Mouse (Mus musculus): ENCODE measurements around the gene Nab2. TPM values are rescaled to one million over a fixed set of nuclear protein-coding genes. Genes with fewer than 3 reads are reported as not detected.

Gene Nab2
- polyA plus RNA-seq, 1 experiment from 2014 or later, result 19.5 TPM

DNA sequence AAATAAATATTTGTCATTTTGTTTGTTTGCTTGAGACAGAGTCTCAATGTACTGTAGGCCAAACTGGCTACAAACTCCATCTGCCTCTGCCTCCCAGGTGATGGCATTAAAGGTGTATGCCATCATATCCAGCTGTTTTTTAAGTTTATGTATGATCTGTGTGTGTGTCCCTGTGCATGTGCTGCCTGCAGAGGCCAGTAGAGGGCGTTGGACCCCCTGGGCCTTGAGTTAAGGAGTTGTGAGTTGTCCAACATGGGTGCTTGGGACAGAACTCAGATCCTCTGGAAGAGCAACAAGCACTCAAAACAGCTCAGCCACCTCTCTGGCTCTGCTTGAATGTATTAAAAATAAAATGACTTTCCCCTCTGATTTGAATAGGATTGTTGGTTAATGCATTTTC lies 22.7 kb upstream of the Nab2 start:
- no peak for ATAC-seq (ENCODE audit: insufficient number of reproducible peaks, insufficient read depth, low FRiP score, low TSS enrichment, low read depth)
- Histone ChIP-seq H3K9ac (no peak overlapping the region), H3K36me3 (peaks cover 47% of the 10 kb centered on the region), H3K4me2 (no peak overlapping the region), H3K4me1 (peaks cover under 1% of the 10 kb centered on the region; the same call in 1 of the 2 replicates), H3K4me3 (no peak overlapping the region), H3K27me3 (no peaks in the 10 kb centered on the region), H3K9me3 (no peaks in the 10 kb centered on the region), H3K27ac (no peak overlapping the region)
- WGBS, result 23% methylated on average over 1 of the region's 1 CpGs

DNA sequence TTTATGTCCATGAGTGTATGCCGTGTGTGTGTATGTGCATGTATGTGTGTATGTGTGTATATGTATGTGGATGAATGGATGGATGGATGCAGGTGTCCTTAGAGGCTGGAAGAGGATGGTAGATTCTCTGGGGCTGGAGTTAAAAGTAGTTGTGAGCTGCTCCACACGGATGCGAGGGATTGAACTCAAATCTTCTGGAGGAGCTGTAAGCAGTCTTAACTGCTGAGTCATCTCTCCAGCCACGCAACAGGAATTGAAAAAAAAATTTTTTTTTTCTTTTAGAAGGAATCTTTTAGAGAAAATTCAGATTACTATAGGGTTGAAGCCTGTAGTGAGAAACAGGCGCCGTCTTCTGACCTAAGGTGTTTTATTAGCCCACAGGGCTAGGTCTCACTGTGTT lies 14.5 kb upstream of the Nab2 start:
- no peaks in the 10 kb centered on the region for H3K9me3 ChIP-seq
- H3K36me3 ChIP-seq, result no peaks in the 10 kb centered on the region
- no peak overlapping the region for H3K9ac ChIP-seq
- H3K4me1 ChIP-seq, result peaks cover 11% of the 10 kb centered on the region
- no peak overlapping the region for H3K4me2 ChIP-seq
- 81% methylated on average over 6 of the region's 6 CpGs for WGBS
- H3K27ac ChIP-seq, result no peak overlapping the region
- H3K27me3 ChIP-seq, result no peaks in the 10 kb centered on the region
- no peak for ATAC-seq (ENCODE audit: insufficient number of reproducible peaks, insufficient read depth, low FRiP score, low TSS enrichment, low read depth)
- H3K4me3 ChIP-seq, result no peak overlapping the region

DNA sequence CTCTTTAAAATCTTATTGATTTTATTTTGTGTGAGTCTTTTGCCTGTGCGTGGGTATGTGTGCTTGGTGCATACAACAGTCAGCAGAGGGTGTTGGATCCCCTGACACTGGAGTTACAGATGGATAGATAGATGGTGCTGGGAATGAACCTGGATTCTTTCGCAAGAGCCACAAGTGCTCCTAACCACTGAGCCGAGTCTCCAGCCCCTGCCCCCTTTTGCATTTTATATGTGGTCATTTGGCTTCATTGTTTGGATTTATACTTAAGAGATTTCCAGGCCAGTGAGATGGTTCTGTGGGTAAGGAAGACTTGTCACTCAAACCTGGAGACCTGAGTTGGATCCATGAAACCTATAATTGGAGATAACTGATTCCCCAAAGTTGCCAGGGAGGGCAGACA lies 11.5 kb upstream of the Nab2 start:
- no peak overlapping the region for H3K4me3 ChIP-seq
- WGBS, result 86% methylated on average over 3 of the region's 3 CpGs
- no peak overlapping the region for H3K4me2 ChIP-seq
- no peak for ATAC-seq (ENCODE audit: insufficient number of reproducible peaks, insufficient read depth, low FRiP score, low TSS enrichment, low read depth)
- no peak overlapping the region for H3K9ac ChIP-seq
- no peaks in the 10 kb centered on the region for H3K36me3 ChIP-seq
- peaks cover 13% of the 10 kb centered on the region for H3K4me1 ChIP-seq
- no peaks in the 10 kb centered on the region for H3K27me3 ChIP-seq
- no peak overlapping the region for H3K27ac ChIP-seq
- H3K9me3 ChIP-seq, result no peaks in the 10 kb centered on the region

DNA sequence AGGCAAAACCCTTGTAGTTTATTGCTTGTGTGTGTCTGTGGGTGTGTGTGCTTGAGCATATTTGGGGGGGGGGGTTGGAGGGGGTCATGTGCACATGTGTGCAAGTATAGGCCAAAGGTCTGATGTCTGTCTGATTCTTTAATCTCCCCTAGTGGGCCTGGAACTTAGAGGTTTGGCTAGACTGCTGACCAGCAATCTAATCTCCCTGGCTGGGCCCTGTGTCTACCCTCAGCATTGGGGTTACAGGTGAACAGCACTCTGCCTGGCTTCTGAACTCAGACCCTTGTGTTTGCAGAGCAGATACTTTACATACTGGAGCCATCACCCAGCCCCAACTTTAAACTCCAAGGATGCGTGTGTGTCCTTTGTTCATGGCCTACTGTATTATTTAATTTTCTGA lies 10.8 kb upstream of the Nab2 start:
- Histone ChIP-seq H3K4me2 (no peak overlapping the region), H3K36me3 (no peaks in the 10 kb centered on the region), H3K4me3 (no peak overlapping the region), H3K27me3 (no peaks in the 10 kb centered on the region), H3K4me1 (peaks cover 13% of the 10 kb centered on the region), H3K9ac (0 out of 2 replicates have a peak overlapping the region, but pooled peaks have one; percentile 37), H3K27ac (no peak overlapping the region), H3K9me3 (no peaks in the 10 kb centered on the region)
- ATAC-seq (ENCODE audit: insufficient number of reproducible peaks, insufficient read depth, low FRiP score, low TSS enrichment, low read depth), result no peak
- 89% methylated on average over 1 of the region's 1 CpGs for WGBS

DNA sequence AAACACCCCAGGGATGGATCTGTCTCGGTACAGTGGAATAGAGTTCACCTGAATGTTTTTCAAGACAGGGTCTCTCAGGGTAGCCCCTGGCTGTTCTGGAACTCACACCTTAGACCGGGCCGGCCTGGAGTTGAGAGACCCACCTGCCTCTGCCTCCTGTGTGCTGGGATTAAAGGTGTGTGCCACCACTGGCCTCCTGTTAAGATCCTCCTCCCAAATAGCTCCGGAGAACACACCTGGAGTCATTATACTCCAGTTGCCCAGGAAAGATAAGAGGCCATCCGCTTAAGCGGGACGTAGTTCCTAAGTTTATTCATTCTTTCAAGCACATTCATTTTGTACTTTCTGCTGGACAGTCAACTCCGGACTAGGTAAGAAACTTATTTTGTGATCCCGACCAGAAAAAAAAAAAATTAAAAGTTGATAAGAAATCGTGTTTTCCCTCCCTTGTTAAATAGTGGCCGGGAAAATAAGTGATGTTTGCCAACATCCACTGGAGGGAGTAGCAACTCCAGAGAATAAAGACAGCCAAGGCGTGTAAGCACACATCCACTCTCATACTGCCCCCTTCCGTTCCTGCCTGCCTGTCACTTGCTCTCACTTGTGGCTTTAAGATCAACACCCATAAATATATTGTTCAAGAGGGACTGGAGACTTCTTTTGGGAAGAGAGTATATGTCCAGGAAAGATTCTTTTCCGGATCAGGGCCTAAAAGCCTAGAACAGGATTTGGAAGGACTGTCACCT lies 9.4 kb upstream of the Nab2 start:
- peak overlapping the region; percentile 94 for H3K4me2 ChIP-seq
- H3K4me3 ChIP-seq, result peak overlapping the region; percentile 79
- H3K9me3 ChIP-seq, result no peaks in the 10 kb centered on the region
- H3K27ac ChIP-seq, result peak overlapping the region; percentile 84
- 10% methylated on average over 14 of the region's 14 CpGs for WGBS
- H3K9ac ChIP-seq, result peak overlapping the region; percentile 81
- peaks cover 13% of the 10 kb centered on the region for H3K4me1 ChIP-seq
- H3K27me3 ChIP-seq, result no peaks in the 10 kb centered on the region
- no peak for ATAC-seq (ENCODE audit: insufficient number of reproducible peaks, insufficient read depth, low FRiP score, low TSS enrichment, low read depth)
- H3K36me3 ChIP-seq, result no peaks in the 10 kb centered on the region

DNA sequence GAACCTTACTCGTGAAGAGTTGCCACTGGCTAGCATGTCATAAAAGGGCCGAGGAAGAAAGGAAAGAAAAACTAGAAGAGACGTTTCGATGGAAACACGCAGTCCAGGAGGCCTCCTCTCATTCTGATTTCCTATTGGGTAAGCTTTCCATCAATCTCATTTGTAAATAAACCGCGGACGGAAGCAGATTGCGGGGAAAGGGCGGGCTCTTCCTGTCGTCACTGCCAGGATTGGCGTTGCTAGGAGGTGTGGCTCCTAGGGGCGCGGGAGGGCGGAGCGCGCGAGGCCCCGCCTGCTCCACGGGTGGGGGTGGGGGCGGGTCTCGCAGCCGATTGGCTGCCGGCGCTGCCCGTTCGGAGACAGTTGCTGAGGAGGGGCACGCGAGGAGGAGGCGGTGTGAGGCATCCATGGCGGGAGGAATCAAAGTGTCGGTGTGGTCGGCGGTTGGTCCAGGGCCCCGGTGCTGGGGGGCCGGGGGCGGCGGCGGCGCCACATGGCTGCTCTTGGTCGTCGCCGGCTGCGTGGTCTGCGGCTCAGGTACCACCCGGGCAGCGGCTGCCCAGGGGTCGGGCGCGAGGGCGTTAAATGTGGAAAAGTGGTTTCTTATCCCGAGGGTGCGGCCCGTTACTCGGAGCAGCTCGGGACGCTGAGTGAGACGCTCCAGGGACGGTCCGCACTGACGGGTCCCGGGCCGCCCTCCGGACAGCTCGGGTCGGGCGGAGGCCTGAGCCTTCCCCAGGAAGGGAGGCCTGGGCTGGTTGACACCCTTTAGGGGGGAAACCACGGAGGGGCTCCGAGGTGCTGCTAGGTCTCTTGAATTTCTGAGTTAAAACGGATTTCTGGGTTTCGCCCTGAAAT lies 8.6 kb upstream of the Nab2 start:
- peak overlapping the region; percentile 84 for H3K27ac ChIP-seq

DNA sequence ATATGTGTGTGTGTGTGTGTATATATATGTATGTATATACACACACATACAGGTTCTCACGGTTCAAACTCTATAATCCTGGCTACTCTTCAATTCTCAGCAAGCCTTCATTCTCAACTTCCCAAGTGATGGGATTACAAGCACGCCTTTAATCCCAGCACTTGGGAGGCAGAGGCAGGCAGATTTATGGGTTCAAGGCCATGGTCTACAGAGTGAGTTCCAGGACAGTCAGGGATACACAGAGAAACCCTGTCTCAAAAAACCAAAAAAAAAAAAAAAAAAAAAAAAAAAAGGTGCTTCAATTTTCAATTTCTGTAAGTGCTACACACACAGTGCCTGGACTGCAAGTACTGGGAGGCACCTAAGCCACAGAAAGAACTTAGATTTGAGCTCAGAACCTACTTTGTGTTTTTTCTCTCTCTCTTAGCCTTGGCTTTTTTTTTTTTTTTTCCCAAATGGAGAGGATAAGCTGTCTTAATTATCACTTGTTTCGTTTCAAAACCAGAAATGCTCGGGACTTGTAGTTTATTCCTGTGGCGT lies 7.6 kb upstream of the Nab2 start:
- peak overlapping the region; percentile 57; the same call in 1 of the 2 replicates for H3K9ac ChIP-seq
- H3K27ac ChIP-seq, result peak overlapping the region; percentile 69
- no peak for ATAC-seq (ENCODE audit: insufficient number of reproducible peaks, insufficient read depth, low FRiP score, low TSS enrichment, low read depth)
- 49% methylated on average over 5 of the region's 5 CpGs for WGBS
- peaks cover 9% of the 10 kb centered on the region for H3K4me1 ChIP-seq
- peak overlapping the region; percentile 79 for H3K4me3 ChIP-seq
- no peaks in the 10 kb centered on the region for H3K9me3 ChIP-seq
- H3K36me3 ChIP-seq, result no peaks in the 10 kb centered on the region
- H3K27me3 ChIP-seq, result no peaks in the 10 kb centered on the region
- peak overlapping the region; percentile 94 for H3K4me2 ChIP-seq

More for the DNA sequence above, 8.6 kb upstream of the Nab2 start:
- Histone ChIP-seq H3K4me2 (peak overlapping the region; percentile 94), H3K4me3 (peak overlapping the region; percentile 79), H3K9me3 (no peaks in the 10 kb centered on the region), H3K4me1 (peaks cover 9% of the 10 kb centered on the region), H3K27me3 (no peaks in the 10 kb centered on the region), H3K9ac (peak overlapping the region; percentile 81), H3K36me3 (no peaks in the 10 kb centered on the region)
- under 1% methylated on average over 66 of the region's 71 CpGs for WGBS
- ATAC-seq (ENCODE audit: insufficient number of reproducible peaks, insufficient read depth, low FRiP score, low TSS enrichment, low read depth), result peak; percentile 90

DNA sequence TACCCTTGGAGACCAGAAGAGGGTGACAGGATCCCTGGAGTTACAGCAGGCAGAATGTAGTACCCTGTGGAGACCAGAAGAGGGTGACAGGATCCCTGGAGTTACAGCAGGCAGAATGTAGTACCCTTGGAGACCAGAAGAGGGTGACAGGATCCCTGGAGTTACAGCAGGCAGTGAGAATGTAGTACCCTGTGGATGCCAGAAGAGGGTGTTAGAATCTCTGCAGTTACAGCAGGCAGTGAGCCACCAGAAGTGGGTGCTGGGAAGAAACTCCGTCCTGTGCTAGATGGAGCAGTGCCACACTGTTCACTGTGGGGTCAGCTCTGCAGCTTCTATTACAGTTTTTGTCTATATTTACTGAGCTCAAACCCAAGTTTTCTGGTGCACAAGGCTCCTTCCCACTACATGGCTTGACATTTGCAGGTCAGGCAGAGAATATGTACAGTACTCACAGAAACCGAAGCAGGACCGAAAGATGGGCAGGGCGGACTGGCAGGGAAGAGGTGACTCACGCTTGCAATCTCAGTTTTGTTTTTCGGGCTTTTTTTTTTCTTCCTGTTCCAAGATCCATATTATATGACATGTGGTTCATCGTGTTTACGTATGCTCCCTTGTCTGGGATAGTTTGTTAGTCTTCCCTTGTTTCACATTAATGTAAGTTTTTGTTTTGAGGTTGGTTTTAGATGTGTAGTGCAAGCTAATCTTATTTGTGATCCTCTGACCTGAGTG lies 6.6 kb upstream of the Nab2 start:
- Histone ChIP-seq H3K36me3 (no peaks in the 10 kb centered on the region), H3K4me1 (peaks cover 9% of the 10 kb centered on the region), H3K9me3 (no peaks in the 10 kb centered on the region), H3K4me3 (no peak overlapping the region), H3K4me2 (no peak overlapping the region), H3K27ac (peak overlapping the region; percentile 49), H3K27me3 (no peaks in the 10 kb centered on the region), H3K9ac (no peak overlapping the region)
- ATAC-seq (ENCODE audit: insufficient number of reproducible peaks, insufficient read depth, low FRiP score, low TSS enrichment, low read depth), result no peak
- 84% methylated on average over 8 of the region's 8 CpGs for WGBS

GRCm38 (mm10) chr10:127674046-127674655 lies 5.8 kb upstream of the Nab2 start:
- Histone ChIP-seq H3K4me2 (no peak overlapping the region), H3K9ac (no peak overlapping the region), H3K36me3 (no peaks in the 10 kb centered on the region), H3K9me3 (no peaks in the 10 kb centered on the region), H3K27me3 (no peaks in the 10 kb centered on the region), H3K4me3 (no peak overlapping the region), H3K4me1 (peaks cover 16% of the 10 kb centered on the region), H3K27ac (no peak overlapping the region; the same call in 1 of the 2 replicates)
- WGBS, result 91% methylated on average over 6 of the region's 6 CpGs
- ATAC-seq (ENCODE audit: insufficient number of reproducible peaks, insufficient read depth, low FRiP score, low TSS enrichment, low read depth), result no peak

- Histone ChIP-seq H3K27ac (no peak overlapping the region), H3K9me3 (no peaks in the 10 kb centered on the region), H3K9ac (no peak overlapping the region), H3K4me2 (no peak overlapping the region), H3K4me1 (peaks cover 14% of the 10 kb centered on the region), H3K36me3 (no peaks in the 10 kb centered on the region), H3K4me3 (no peak overlapping the region), H3K27me3 (no peaks in the 10 kb centered on the region)
- 35% methylated on average over 2 of the region's 2 CpGs for WGBS
- no peak for ATAC-seq (ENCODE audit: insufficient number of reproducible peaks, insufficient read depth, low FRiP score, low TSS enrichment, low read depth)
Measured at GRCm38 (mm10) chr10:127671276-127671675, 2.9 kb upstream of the Nab2 start.

GRCm38 (mm10) chr10:127670185-127670584 lies 1.8 kb upstream of the Nab2 start:
- H3K27ac ChIP-seq, result no peak overlapping the region
- no peaks in the 10 kb centered on the region for H3K9me3 ChIP-seq
- H3K4me1 ChIP-seq, result peaks cover 21% of the 10 kb centered on the region
- H3K36me3 ChIP-seq, result no peaks in the 10 kb centered on the region
- 80% methylated on average over 2 of the region's 2 CpGs for WGBS
- no peaks in the 10 kb centered on the region for H3K27me3 ChIP-seq
- ATAC-seq (ENCODE audit: insufficient number of reproducible peaks, insufficient read depth, low FRiP score, low TSS enrichment, low read depth), result no peak
- no peak overlapping the region for H3K4me2 ChIP-seq
- H3K9ac ChIP-seq, result no peak overlapping the region
- no peak overlapping the region for H3K4me3 ChIP-seq

All from embryonic facial prominence, embryonic 13.5 days (tissue).